Mouse (Mus musculus) forebrain, embryonic 16.5 days (tissue): ENCODE measurements around the gene Fcna. TPM values are rescaled to one million over a fixed set of nuclear protein-coding genes. Genes with fewer than 3 reads are reported as not detected.

Source experiments
- ATAC-seq: fragments of 200-750 bp; cut with Nextera tagmentation; 2 replicates; pipeline ENCODE4 v1.8.0; 2017; ENCODE audit warnings: mild to moderate bottlenecking, moderate library complexity
- H3K27ac ChIP-seq: fragments of 300-500 bp; sonication (generic); 2 replicates; pipeline ENCODE4 v1.5.1; 2014; ENCODE audit warnings: low read length, control low read depth
- H3K27me3 ChIP-seq: fragments of 300-500 bp; sonication (generic); replicated peaks from 2 replicates; pipeline ENCODE4 v1.6.1; 2014; ENCODE audit warnings: low read length; ENCODE audit not compliant: control insufficient read depth, insufficient read depth
- H3K36me3 ChIP-seq: fragments of 300-500 bp; sonication (generic); 2 replicates; pipeline ENCODE4 v1.6.1; 2014; ENCODE audit not compliant: control insufficient read depth, insufficient read depth
- H3K4me1 ChIP-seq: fragments of 300-500 bp; sonication (generic); replicated peaks from 2 replicates; pipeline ENCODE4 v1.6.1; 2014; ENCODE audit warnings: low read length; ENCODE audit not compliant: control insufficient read depth, insufficient read depth
- H3K4me2 ChIP-seq: fragments of 300-500 bp; sonication (generic); 2 replicates; pipeline ENCODE4 v1.6.1; 2014; ENCODE audit warnings: mild to moderate bottlenecking, low read length, control low read depth
- H3K4me3 ChIP-seq: fragments of 300-500 bp; sonication (generic); replicated peaks from 2 replicates; pipeline ENCODE4 v1.5.1; 2014; ENCODE audit warnings: mild to moderate bottlenecking, low read length, control low read depth
- H3K9ac ChIP-seq: fragments of 300-500 bp; sonication (generic); replicated peaks from 2 replicates; pipeline ENCODE4 v1.6.1; 2014; ENCODE audit warnings: low read depth, low read length, control low read depth
- H3K9me3 ChIP-seq: fragments of 300-500 bp; sonication (generic); 2 replicates; pipeline ENCODE4 v1.6.1; 2016; ENCODE audit warnings: low read length; ENCODE audit not compliant: control insufficient read depth
- WGBS: fragments of 180-500 bp; shearing (Covaris S2); extraction: QIAGEN DNeasy Blood & Tissue Kit; methylation state at CpG from one replicate; pipeline ENCODE4 v1.1.7; 2014; 5-methylcytosine and 5-hydroxymethylcytosine counted together
- polyA plus RNA-seq: library from polyadenylated mRNA; unstranded; fragments of >200 nt; fragmentation: Nextera tagmentation; extraction: Ambion mirVana; gene quantifications from 2 replicates; pipeline ENCODE4 v1.2.1, GENCODE M21; 2015

Gene Fcna
- polyA plus RNA-seq, 1 experiment from 2014 or later: 2.3 TPM

DNA sequence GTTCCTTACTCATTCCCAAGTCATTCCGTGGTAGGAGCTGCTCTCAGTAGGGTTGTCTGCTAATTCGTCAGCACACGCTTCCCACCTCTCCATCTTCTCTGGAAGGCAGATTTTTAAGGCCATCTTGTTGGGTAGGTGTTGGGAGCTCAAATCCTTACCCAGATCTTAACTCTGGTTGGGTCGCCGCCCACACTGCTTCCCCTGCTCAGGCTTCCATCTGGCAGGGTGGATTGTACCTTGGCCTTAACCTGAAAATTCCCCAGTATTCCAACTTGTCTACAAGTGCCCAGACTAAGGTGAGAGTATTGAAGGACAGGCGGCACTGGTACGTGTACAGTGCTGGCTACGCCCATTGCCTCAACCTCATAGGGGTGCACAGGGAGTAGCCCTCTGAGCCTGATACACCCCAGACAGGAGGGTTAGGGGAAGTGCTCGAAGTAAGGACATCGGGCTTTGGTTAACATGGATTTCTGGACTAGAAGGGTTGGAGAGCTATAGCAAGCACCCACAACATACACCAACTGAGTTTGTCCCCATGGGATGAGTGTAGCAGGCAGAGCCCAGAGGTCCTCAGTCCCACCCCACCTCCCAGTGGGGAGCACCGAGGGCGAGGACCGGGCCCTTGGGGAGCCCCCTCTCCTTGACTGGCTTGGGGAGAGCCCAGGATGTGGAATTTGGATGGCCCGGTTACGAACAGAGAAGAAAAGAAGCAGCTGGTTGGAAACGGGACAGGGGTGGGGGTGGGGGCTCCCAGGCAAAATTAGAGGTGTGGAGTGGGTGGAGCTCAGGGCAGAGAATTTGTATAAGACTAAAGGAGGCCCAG, 51.6 kb downstream of the Fcna start:
- Histone ChIP-seq H3K9me3 (no peaks in the 10 kb centered on the region), H3K9ac (no peak overlapping the region), H3K4me1 (peaks cover 58% of the 10 kb centered on the region), H3K36me3 (no peaks in the 10 kb centered on the region), H3K27me3 (peaks cover 54% of the 10 kb centered on the region), H3K4me3 (peak overlapping the region; percentile 67; the same call in 1 of the 2 replicates), H3K4me2 (peak overlapping the region; percentile 91), H3K27ac (no peak overlapping the region)
- 76% methylated on average over 16 of the region's 16 CpGs for WGBS
- no peak for ATAC-seq

DNA sequence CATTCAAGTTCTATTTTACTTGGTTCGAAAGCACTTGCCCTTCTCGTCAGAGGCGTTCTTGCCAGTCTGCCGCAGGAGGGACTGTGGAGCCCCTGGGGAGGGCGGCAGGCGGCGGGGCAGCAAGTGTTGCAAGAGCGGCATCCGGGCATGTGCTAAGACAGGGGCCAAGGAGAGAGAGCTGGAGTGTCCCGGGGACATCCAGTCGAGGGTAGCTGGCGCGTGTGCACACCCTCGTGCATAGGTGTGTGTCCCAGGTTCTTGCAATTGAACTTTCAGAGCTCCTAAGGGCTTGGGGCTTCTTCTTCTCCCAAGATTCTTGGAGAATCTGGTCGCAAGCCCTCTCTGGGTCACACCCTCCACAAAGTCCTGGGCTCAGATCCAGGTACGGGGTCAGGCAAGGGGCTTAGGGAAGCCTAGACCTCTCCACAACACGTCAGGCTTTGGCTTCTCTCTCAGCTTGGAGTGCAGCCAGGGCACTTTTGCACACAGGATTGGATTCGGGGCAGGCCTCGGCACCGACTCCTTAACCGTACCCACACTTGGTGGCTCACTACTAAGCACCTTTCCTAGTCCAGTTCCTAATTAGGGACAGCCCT, 52.3 kb downstream of the Fcna start:
- Histone ChIP-seq H3K9me3 (no peaks in the 10 kb centered on the region), H3K27ac (peak overlapping the region; percentile 93), H3K4me3 (peak overlapping the region; percentile 67), H3K9ac (peak overlapping the region; percentile 65), H3K4me1 (peaks cover 51% of the 10 kb centered on the region), H3K27me3 (peaks cover 47% of the 10 kb centered on the region), H3K36me3 (no peaks in the 10 kb centered on the region), H3K4me2 (peak overlapping the region; percentile 91)
- 0 out of 2 replicates have a peak, but pooled peaks have one; percentile 1 for ATAC-seq
- 9% methylated on average over 21 of the region's 21 CpGs for WGBS

Other genes with a start within 250 kb of the Fcna start
- gene Entpd2, start 232.2 kb downstream of the Fcna start, polyA plus RNA-seq: 5.2 and 6.2 TPM in 2 replicates
- 384 and 515 TPM in 2 replicates for gene Npdc1, start 228.7 kb downstream of the Fcna start, polyA plus RNA-seq
- gene Fut7, start 204.8 kb downstream of the Fcna start, polyA plus RNA-seq: 0.31 TPM in 1 of 2 replicates, not detected in the other
- 12.2 and 14.9 TPM in 2 replicates for gene Abca2, start 199.3 kb downstream of the Fcna start, polyA plus RNA-seq
- 2.4 and 4.6 TPM in 2 replicates for gene Clic3, start 171.2 kb downstream of the Fcna start, polyA plus RNA-seq
- gene Paxx, start 166.9 kb downstream of the Fcna start, polyA plus RNA-seq: 89.2 and 108 TPM in 2 replicates
- 212 and 217 TPM in 2 replicates for gene Ptgds, start 158.0 kb downstream of the Fcna start, polyA plus RNA-seq
- not detected in 2 replicates for gene Lcn12, start 134.1 kb downstream of the Fcna start, polyA plus RNA-seq
- 133 and 156 TPM in 2 replicates for gene Fbxw5, start 127.3 kb downstream of the Fcna start, polyA plus RNA-seq
- gene C8g, start 126.3 kb downstream of the Fcna start, polyA plus RNA-seq: 4.4 and 4.5 TPM in 2 replicates
- gene Traf2, start 81.1 kb downstream of the Fcna start, polyA plus RNA-seq: 26.8 and 29.5 TPM in 2 replicates
- 327 and 359 TPM in 2 replicates for gene Edf1, start 70.2 kb downstream of the Fcna start, polyA plus RNA-seq
- 1.0 and 2.8 TPM in 2 replicates for gene Mamdc4, start 53.2 kb downstream of the Fcna start, polyA plus RNA-seq
- gene Phpt1, start 52.8 kb downstream of the Fcna start, polyA plus RNA-seq: 141 and 145 TPM in 2 replicates
- 5.8 and 7.7 TPM in 2 replicates for gene Ajm1, start 46.3 kb downstream of the Fcna start, polyA plus RNA-seq
- gene Rabl6, start 19.5 kb downstream of the Fcna start, polyA plus RNA-seq: 67.5 and 73.6 TPM in 2 replicates
- 0.17 and 0.24 TPM in 2 replicates for gene Ccdc183, start 10.4 kb downstream of the Fcna start, polyA plus RNA-seq
- 20.6 and 28.9 TPM in 2 replicates for gene Tmem141, start 6.0 kb downstream of the Fcna start, polyA plus RNA-seq
- not detected in 2 replicates for gene Lcn8, start 25.1 kb upstream of the Fcna start, polyA plus RNA-seq
- gene Lcn5, start 29.9 kb upstream of the Fcna start, polyA plus RNA-seq: not detected in 2 replicates
- gene Lcn6, start 48.8 kb upstream of the Fcna start, polyA plus RNA-seq: not detected in 2 replicates
- not detected in 2 replicates for gene Lcn10, start 54.7 kb upstream of the Fcna start, polyA plus RNA-seq
- not detected in 2 replicates for gene Obp2a, start 72.0 kb upstream of the Fcna start, polyA plus RNA-seq
- 105 and 127 TPM in 2 replicates for gene Bmyc, start 78.7 kb upstream of the Fcna start, polyA plus RNA-seq
- gene Obp2b, start 109.0 kb upstream of the Fcna start, polyA plus RNA-seq: not detected in 2 replicates
- gene Lcn3, start 137.5 kb upstream of the Fcna start, polyA plus RNA-seq: not detected in 2 replicates
- not detected in 2 replicates for gene Lcn11, start 149.0 kb upstream of the Fcna start, polyA plus RNA-seq
- gene Gm13539, start 154.2 kb upstream of the Fcna start, polyA plus RNA-seq: not detected in 2 replicates
- gene Glt6d1, start 187.8 kb upstream of the Fcna start, polyA plus RNA-seq: not detected in 2 replicates
- gene Lcn9, start 195.1 kb upstream of the Fcna start, polyA plus RNA-seq: not detected in 2 replicates
- gene Sohlh1, start 219.2 kb upstream of the Fcna start, polyA plus RNA-seq: not detected in 2 replicates
- gene Kcnt1, start 235.7 kb upstream of the Fcna start, polyA plus RNA-seq: 6.0 and 13.3 TPM in 2 replicates